Mouse (Mus musculus): ENCODE measurements around the gene Soat2. TPM values are rescaled to one million over a fixed set of nuclear protein-coding genes. Genes with fewer than 3 reads are reported as not detected.
A peak's percentile ranks its signal among the peaks of the same experiment; 100 is the strongest.

The Soat2 gene
- polyA plus RNA-seq, 1 experiment, result not detected

- WGBS, result 50% methylated on average over 18 of the region's 18 CpGs
- Histone ChIP-seq H3K4me3 (ENCODE audit: insufficient read depth, low read depth, low read length) (no peak overlapping the region), H3K27ac (ENCODE audit: insufficient read depth, low read depth, low read length) (no peak overlapping the region), H3K4me1 (ENCODE audit: control insufficient read depth, insufficient read depth, low read length) (peaks cover 67% of the 10 kb centered on the region)
- TF ChIP-seq CTCF (IDR thresholded peaks at IDR 0.05; ENCODE audit: insufficient read depth, low read depth, low read length) (no peak), POLR2A (IDR thresholded peaks at IDR 0.05; ENCODE audit: insufficient read depth, low read depth, low read length) (no peak)
Measured at GRCm38 (mm10) chr15:102105764-102106730, 44.3 kb upstream of the Soat2 start.

- WGBS, result 25% methylated on average over 38 of the region's 38 CpGs
Measured at GRCm38 (mm10) chr15:102106754-102107456, 43.4 kb upstream of the Soat2 start.

GRCm38 (mm10) chr15:102107689-102108573 is 42.4 kb upstream of the Soat2 start:
- no peak overlapping the region for H3K4me3 ChIP-seq (ENCODE audit: insufficient read depth, low read depth, low read length)
- H3K4me1 ChIP-seq (ENCODE audit: control insufficient read depth, insufficient read depth, low read length), result peaks cover 49% of the 10 kb centered on the region
- TF ChIP-seq POLR2A (IDR thresholded peaks at IDR 0.05; ENCODE audit: insufficient read depth, low read depth, low read length) (no peak), CTCF (IDR thresholded peaks at IDR 0.05; ENCODE audit: insufficient read depth, low read depth, low read length) (no peak)
- H3K27ac ChIP-seq (ENCODE audit: insufficient read depth, low read depth, low read length), result no peak overlapping the region
- WGBS, result 27% methylated on average over 13 of the region's 13 CpGs

More at GRCm38 (mm10) chr15:102106754-102107456, 43.4 kb upstream of the Soat2 start:
- no peak for TF ChIP-seq CTCF (IDR thresholded peaks at IDR 0.05; ENCODE audit: insufficient read depth, low read depth, low read length)
- no peak for TF ChIP-seq POLR2A (IDR thresholded peaks at IDR 0.05; ENCODE audit: insufficient read depth, low read depth, low read length)
- Histone ChIP-seq H3K4me1 (ENCODE audit: control insufficient read depth, insufficient read depth, low read length) (peaks cover 60% of the 10 kb centered on the region), H3K4me3 (ENCODE audit: insufficient read depth, low read depth, low read length) (no peak overlapping the region), H3K27ac (ENCODE audit: insufficient read depth, low read depth, low read length) (no peak overlapping the region)

GRCm38 (mm10) chr15:102108651-102109525 is 41.4 kb upstream of the Soat2 start:
- Histone ChIP-seq H3K4me1 (ENCODE audit: control insufficient read depth, insufficient read depth, low read length) (peaks cover 40% of the 10 kb centered on the region), H3K4me3 (ENCODE audit: insufficient read depth, low read depth, low read length) (no peak overlapping the region), H3K27ac (ENCODE audit: insufficient read depth, low read depth, low read length) (no peak overlapping the region)
- TF ChIP-seq CTCF (IDR thresholded peaks at IDR 0.05; ENCODE audit: insufficient read depth, low read depth, low read length), result peak; percentile 13; the same call in 1 of the 2 replicates
- TF ChIP-seq POLR2A (IDR thresholded peaks at IDR 0.05; ENCODE audit: insufficient read depth, low read depth, low read length), result no peak
- 40% methylated on average over 18 of the region's 18 CpGs for WGBS

- H3K4me3 ChIP-seq (ENCODE audit: insufficient read depth, low read depth, low read length), result no peak overlapping the region
- H3K4me1 ChIP-seq (ENCODE audit: control insufficient read depth, insufficient read depth, low read length), result peaks cover 32% of the 10 kb centered on the region
- WGBS, result 94% methylated on average over 7 of the region's 7 CpGs
- TF ChIP-seq POLR2A (IDR thresholded peaks at IDR 0.05; ENCODE audit: insufficient read depth, low read depth, low read length) (no peak), CTCF (IDR thresholded peaks at IDR 0.05; ENCODE audit: insufficient read depth, low read depth, low read length) (no peak)
- no peak overlapping the region for H3K27ac ChIP-seq (ENCODE audit: insufficient read depth, low read depth, low read length)
Measured at GRCm38 (mm10) chr15:102110271-102110670, 40.1 kb upstream of the Soat2 start.

GRCm38 (mm10) chr15:102110701-102111494 is 39.4 kb upstream of the Soat2 start:
- no peak overlapping the region for H3K27ac ChIP-seq (ENCODE audit: insufficient read depth, low read depth, low read length)
- no peak for TF ChIP-seq CTCF (IDR thresholded peaks at IDR 0.05; ENCODE audit: insufficient read depth, low read depth, low read length)
- H3K4me3 ChIP-seq (ENCODE audit: insufficient read depth, low read depth, low read length), result no peak overlapping the region
- WGBS, result 86% methylated on average over 29 of the region's 29 CpGs
- H3K4me1 ChIP-seq (ENCODE audit: control insufficient read depth, insufficient read depth, low read length), result peaks cover 31% of the 10 kb centered on the region

GRCm38 (mm10) chr15:102111495-102111829 is 38.9 kb upstream of the Soat2 start:
- 62% methylated on average over 11 of the region's 11 CpGs for WGBS
- no peak overlapping the region for H3K4me3 ChIP-seq (ENCODE audit: insufficient read depth, low read depth, low read length)
- H3K27ac ChIP-seq (ENCODE audit: insufficient read depth, low read depth, low read length), result no peak overlapping the region
- H3K4me1 ChIP-seq (ENCODE audit: control insufficient read depth, insufficient read depth, low read length), result peaks cover 32% of the 10 kb centered on the region
- TF ChIP-seq CTCF (IDR thresholded peaks at IDR 0.05; ENCODE audit: insufficient read depth, low read depth, low read length) (no peak), POLR2A (IDR thresholded peaks at IDR 0.05; ENCODE audit: insufficient read depth, low read depth, low read length) (no peak)

Measured in olfactory bulb, adult 2 months (tissue).